Mouse (Mus musculus): Measurements from ENCODE around the gene Bcr.
A peak's percentile ranks its signal among the peaks of the same experiment; 100 is the strongest.

Gene Bcr

DNA sequence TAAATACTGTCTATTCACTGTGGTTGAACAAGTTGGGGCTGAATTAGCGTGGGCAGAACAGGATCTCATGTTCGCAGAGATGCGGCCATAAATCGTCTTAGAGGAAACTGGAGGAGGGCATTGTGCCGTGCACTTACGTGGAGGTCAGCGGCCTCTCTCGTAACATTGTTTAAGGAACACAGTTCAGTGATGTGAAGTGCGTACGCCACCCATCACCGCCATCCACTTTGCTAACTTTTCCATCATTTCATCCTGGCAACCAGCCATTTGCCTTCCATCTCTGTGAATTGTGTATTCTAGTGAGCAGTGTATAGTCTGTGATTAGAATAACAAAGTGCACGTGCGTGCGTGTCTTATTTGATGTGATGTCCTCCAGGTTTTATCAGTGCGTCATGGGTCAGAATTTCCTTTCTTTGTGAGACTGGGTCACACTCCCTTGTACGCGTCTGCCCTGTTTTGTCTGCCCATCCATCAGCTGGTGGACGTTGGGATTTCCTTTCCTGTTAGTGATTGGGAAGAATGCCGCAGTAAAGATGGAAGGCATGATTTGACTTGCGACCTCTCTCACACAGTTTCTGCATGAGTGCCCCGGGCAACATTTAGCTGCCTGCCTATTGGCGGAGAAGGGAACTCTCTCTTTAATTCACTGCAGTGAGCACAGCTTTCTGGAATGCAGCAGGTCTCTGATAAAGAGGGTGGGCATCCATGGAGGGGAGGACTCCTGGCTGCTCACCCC is 33.0 kb downstream of the Bcr start:
- no peak for DNase-seq (ENCODE audit: low read depth, low spot score)

DNA sequence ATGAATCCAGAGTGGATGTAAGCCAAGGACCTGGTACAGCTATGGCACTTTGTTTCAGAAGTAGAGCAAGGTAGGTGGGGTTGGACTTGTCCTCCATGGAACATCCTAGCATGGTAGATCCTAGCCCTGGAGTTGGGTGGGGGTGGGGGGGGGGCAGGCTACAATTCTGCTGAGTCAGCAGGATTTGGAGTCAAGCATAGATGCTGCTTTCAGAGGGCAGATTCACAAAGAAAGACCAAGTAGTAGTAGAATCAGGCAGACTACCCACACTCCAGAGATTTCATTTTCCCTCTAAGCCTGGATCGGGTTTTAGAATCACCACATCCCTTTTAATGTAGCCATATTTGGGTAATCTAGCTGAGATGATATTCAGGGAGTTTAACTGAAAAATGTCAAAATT is 33.9 kb downstream of the Bcr start:
- DNase-seq (ENCODE audit: low read depth, low spot score) = no peak

DNA sequence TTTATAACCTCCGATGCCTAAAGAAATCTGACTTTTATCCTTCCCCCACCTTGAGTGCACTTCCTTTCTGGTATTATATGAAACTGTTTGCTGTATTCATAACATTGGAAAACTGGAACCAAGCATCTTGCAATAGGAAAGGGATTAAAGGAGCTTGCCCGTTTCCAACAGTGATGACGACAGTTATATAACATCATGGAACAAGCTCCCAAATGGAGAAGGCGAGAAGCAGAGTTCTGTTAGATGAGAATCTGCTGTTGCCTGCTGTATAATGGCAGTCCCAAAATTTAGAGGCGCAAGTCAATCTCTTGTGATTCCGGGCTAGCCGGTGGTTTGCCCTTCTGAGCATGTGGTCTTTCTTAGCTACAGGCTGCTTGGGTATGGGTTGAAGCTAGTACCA is 34.8 kb downstream of the Bcr start:
- no peak for DNase-seq (ENCODE audit: low read depth, low spot score)

DNA sequence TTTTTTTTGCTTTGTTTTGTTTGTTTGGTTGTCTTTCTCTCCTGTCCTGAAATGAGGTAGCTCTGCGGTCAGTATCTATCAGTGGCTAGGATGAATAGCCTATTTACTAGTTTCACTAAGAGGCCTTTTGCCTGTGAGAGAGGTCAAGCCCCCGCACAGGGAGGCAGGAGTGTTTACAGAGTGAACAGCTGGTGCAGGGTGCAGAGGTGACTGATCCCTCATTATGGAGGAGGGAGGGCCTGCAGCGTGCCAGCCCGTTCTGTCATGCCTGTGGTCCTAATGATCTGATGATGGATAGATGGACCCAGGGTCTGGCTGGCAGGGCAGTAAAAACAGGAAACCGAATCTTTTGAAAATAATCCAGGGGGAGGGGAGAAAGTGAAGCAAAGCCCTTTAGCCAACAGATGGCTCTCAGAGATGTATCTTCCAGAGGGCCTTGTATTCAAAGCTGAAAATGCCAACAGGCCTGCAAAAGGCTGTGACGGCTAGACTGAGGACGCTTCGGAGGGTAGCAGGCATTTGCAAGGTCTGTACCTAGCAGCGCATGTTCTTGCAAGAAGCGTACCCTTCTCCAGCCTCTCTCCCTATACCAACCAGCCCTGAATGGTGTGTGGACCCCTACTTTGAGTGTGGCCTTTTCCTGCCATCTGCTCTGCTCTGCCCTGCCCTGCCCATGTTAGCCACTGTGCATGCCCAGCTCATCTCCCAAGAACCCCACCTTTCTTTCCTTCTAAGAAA is 38.2 kb downstream of the Bcr start:
- no peak for DNase-seq (ENCODE audit: low read depth, low spot score)

DNA sequence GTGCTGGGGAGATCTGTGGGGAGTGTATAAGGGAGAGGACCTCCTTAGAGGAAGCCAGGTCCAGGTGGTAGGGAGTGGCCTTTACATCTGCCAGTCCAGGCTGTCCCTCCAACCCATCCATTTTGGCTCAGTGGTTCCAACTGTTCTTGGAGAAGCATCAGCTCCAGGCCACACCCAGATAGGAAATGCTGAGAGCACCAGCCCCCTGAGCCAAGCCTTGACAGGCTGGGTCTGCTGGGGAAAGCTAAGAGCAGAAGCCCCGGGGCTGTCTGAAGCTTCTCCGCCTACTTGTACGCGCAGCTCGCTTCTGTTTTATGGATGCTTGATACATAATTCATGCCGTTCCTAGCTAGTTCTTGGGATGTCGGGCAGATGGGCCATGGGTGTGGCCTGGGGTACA is 39.9 kb downstream of the Bcr start:
- no peak for DNase-seq (ENCODE audit: low read depth, low spot score)

DNA sequence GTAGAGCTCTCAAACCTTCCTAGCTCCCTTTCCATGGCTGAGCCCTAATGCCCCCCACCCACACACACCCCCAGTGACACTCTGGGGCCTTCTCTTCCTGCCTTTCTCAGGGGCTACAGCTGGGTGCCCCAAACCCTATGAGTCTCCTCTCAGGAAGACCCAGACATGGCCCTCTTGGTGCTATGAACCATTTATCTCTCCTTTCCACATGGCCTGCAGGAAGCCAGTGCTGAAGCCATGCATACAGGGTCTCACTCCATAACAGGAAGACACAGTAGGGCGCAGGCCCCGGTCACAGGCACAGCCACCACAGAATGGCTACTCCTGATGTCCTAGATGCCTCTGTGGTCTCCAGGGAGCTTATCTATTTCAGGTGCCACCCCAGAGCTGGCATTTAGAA is 43.1 kb downstream of the Bcr start:
- DNase-seq (ENCODE audit: low read depth, low spot score) = no peak

DNA sequence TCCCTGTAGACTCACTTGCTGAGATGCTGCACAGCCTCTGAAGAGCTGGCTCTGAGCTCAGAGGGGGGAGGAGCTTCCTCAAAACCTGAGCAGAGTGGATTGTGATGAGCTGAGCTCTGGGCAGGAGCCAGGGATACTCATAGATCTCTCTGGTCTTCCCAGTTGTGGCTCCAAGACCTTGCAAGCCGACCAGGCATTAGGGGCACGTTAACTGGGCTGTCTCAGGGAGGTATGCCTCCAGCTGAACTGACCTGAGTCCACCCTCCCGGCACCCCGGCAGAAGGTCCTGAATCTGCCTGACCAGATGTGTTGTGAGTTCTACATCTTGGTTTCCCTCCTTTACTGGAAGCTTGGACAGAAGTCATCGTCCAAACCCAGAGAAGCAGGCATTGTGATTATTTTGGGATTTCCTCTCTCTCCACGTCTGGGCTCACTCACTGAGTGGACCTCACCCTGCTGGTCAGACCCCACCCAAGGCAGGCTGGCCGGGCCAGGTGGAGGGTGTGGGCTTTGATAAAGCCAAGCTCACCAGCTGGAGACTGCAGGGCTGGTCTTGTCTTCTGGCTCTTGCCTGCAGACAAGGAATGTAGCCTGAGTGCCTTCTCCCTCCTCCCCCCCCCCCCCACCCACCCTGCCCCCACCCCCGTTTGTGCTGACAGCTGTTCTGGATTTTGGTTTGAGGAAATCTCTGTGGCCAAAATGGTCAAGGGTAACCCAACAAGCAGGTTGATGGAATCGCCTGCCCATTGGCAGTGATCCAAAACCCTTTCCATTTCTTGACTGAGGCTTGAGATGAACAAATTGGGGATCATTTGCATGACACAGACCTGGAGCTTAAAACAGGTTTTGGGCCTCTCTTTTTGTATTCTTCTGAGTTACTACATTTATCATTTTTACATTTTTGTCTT is 44.1 kb downstream of the Bcr start:
- no peak for DNase-seq (ENCODE audit: low read depth, low spot score)

DNA sequence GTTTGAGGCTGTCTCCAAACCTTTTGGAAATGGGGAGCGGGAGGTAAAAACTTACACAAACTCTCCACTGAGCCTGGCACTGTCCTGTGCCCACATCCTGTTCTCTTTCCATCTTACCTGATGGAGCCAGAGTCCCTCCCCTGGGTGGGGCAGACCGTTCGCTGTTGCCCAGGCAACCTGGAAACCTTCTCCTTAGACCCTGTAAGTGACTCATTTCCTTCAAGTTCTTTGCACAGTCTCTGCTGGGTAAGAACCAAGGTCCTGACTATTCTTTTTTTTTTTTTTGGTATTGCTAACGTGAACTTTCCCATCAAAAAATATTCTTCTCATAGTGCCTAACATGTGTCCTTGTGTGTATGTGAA is 44.7 kb downstream of the Bcr start:
- DNase-seq (ENCODE audit: low read depth, low spot score) = peak; percentile 84

DNA sequence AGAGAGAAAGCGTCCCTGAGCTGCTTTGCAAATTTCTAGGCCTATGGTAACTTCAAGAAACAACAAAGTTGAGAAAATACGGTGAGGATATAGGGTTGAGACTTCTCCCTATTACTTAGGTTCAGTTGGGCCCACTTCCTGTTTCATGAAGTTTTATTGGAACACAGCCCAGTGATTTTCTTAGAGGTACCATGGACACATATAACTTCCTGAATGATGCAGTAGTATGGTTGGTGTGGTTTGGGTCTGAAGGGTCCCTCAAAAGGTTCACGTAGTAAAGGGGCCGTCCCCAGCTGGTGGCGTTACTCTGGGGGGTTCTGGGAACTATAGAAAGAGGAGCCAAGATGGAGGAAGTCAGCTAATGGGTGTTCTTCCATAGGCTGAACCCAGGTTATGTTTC is 45.3 kb downstream of the Bcr start:
- DNase-seq (ENCODE audit: low read depth, low spot score) = peak; percentile 13

DNA sequence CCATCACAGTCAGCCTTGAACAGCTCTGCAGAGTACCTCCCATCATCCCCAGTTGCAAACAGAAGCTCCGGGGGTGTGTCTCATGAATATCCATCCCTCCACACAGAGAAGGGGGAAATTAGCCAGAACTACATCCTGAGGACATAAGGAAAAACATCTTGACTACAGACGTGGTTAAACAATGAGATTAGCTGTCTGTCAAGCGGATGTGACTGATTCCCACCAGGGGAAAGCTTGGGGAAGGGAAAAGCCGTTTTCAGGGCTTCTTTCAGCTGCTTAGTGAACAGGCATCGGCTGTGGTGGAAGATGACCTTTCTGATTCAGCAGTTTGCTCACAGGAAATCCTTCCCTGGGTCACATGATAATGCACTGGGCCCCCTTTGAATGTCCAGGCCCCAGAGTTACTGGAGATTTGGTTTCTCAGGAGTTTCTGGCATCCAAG is 46.6 kb downstream of the Bcr start:
- no peak for DNase-seq (ENCODE audit: low read depth, low spot score)

DNA sequence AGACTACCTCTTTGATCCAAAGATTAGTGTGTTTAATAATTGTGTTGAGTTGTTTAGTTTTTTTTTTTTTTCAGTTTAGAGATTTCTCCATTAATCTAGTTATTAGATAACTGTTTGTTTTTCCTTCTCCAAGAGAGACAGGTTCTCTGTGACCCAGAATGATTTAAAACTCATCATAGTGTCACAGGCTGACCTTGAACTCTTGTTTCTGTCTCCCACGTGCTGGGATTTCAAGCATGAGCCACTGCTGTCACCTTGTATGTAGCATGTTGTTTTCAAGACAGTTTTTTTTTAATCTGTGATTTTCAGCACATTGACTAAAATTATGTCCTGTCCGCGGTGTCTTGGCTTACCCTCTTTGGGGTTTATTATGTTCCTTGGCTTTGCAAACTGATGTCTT is 47.7 kb downstream of the Bcr start:
- no peak for DNase-seq (ENCODE audit: low read depth, low spot score)

DNA sequence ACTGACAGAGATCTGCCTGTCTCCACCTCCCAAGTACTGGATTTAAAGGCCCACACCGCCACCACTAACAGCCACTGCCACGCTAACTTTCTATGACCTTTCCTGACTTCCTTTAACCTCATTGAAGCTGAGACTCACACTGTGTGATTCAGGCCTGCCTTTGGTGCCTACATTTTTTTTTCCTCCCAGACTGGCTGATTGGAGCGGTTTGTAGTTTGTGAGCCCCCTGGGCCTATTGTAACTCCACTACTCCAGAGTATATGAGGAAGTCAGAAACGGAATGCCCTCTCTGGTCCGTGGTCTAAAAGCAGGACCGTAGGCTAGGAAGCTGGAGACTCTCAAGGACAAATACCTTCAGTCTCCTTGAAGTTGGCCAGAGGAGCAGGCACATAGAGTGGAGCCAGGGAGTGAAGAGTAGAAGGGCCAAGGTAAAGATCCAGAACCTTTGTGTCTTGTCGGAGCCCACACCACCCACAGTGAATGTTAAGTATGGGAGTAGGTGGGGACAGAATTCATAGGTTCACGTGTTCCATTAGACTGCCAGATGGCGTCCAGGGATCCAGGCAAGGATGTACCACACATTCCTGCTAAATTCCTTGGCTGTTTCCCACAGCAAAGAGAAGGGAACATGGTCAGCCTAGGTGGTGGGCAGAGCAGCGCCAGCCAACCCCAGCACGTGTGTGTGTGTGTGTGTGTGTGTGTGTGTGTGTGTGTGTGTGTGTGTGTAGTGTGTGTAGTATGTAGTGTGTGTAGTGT is 51.2 kb downstream of the Bcr start:
- DNase-seq (ENCODE audit: low read depth, low spot score) = no peak

DNA sequence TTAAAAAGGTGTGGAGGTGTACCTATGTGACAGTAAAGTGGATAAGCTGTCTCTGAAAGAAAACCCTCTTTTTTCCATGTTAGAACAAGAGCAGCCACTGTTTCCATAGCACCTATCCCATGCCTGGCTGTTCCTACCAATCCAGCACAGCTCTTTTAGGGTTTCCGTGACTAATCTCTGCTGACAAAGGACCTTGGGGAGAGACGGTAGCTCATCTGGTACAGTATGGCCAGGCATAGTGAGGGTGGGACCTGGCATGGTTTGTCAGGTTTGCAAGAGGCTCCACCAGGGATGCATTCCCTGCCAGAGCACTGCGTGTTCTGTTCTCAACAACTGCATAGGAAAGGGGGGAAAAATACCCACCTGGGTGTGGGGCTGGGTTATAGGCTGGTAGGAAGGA is 52.0 kb downstream of the Bcr start:
- no peak for DNase-seq (ENCODE audit: low read depth, low spot score)

DNA sequence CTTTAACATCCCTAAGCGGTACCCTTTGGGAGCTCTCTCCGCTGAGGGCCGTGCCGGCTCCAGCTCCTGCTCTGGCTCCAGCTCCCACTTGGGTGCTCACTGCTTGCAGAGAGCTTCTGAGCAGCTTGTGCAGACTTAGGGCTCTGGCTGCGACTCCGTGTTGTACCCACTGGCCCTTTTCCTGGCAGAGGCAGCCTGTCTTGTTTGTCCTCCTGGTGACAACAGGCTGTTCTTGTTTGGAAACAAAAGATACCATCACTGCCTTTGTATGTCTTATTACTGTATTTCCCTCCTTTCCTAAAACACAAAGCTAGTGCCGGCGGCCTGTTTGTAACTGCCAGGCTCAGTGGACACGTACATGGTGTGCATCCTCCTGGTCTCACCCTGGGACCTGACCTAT is 53.2 kb downstream of the Bcr start:
- DNase-seq (ENCODE audit: low read depth, low spot score) = no peak

DNA sequence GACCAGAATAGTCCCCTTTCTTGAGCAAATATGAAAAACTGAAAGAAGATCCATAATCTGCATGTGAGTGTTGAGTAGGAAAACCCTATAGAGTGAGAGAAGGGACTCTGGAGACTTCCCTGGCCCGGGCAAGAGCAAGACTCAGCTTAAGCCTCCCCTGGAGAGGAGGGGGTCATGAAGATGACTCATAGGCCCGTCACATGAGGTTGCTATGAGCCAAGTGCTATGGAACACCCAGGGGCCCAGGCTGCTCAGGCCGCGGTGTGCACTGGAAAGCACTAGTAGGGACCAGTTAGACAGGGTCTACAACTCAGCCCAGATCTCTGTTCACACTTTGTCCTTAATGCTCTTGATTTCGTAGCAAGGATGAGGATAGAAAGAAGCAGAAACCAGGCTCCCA is 54.8 kb downstream of the Bcr start:
- no peak for DNase-seq (ENCODE audit: low read depth, low spot score)

DNA sequence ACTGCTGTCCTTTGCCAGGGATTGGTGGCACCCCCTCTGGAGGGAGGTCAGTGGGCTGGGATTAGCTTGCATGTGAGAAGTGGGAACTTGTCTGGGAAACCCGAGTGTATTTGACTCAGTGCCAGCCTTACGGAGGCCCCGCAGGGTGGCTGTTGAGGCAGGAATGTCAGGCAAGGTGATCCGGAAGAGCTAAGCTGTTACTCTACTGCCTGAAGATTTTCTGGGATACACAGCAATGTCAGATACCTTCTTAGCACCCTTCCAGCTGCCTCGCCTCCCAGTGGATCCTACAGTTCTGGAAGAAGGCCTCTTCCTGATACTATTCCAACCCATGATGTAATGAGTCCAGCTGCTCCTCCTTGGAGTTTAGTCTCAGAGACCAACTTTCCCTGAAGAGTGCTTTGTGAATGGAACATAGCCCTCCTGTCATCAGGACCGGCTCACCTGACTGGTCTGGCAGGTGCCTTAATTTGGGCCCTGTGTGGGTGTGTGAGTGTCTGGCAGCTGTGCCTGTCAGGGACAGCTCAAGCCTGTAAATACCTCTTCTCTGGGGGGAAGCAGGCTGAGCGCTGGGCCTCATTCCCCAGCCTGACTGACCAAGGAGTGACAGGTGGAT is 56.6 kb downstream of the Bcr start:
- no peak for DNase-seq (ENCODE audit: low read depth, low spot score)

DNA sequence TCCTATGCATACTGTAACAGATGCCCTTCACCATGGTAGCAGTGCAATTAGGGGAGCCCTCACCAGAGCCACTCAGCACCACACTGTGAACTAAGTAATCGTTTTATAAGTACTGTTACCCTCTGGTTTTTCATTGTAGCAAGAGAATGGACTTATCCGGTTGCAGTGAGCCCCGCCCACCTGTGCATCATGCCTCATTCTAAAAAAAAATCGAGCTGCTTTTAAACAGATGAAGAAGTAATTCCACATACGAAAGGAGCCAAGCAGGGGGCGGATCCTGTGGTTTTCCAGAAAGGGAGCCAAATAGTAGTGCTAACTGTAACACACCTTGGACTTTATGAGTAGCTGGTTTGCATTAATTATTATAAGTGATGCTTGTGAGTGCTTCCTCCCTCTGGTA is 58.1 kb downstream of the Bcr start:
- no peak for DNase-seq (ENCODE audit: low read depth, low spot score)

DNA sequence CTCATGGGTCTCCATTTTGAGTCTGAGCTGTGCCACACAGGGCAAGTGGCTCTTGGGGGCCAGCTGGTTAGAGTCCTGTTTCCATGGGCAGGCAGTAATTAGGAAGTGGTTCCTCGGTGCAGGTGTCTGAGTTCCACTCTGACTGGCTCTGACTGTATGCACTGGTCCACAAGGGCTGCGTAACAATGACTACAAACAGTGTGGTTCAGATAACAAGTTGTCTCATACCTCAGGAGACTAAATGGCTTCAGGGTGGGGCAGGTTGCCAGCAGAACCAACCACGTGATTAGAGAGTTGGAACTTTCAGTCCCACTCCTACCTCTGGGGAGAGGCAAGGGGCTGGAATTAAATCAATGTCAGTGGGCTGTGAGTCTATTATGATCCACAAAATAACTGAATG is 59.0 kb downstream of the Bcr start:
- DNase-seq (ENCODE audit: low read depth, low spot score) = no peak

DNA sequence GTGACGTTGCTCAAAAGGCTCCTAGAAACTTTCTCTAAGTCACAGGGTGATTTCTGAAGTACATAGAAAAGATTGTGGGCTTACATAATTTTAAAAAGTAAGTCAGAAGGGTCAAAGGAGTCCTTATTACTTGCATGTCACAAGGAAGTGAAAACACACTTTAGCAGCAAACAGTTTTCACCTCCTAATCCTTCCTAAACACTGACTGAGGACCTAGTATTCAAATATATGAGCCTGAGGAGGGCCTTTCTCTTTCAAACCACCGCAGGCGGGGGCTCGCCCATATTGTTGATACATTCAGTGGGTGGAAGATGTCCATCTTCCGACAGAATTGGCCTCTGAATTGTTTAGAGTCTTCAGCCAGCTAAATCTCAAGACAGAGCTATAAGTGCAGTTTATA is 59.8 kb downstream of the Bcr start:
- DNase-seq (ENCODE audit: low read depth, low spot score) = no peak

DNA sequence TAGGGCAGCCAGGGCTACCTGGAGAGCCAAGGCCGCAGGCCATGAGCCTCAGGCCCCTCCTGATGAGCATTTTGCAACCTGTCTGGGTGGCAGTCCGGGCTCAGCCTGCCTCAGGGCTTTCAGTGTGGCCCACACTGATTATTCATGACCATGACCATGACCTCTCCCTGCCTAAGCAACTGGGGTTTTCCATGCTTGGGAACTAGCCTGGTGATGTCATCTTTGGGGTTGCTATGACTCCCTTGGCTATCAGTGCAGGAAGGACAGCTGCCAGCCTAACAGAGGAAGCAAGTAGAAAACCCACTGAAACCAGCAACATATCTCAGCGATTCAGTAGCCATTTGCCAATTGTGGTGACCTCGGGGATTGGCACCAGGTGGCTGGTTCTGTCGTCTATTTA is 60.6 kb downstream of the Bcr start:
- no peak for DNase-seq (ENCODE audit: low read depth, low spot score)

DNA sequence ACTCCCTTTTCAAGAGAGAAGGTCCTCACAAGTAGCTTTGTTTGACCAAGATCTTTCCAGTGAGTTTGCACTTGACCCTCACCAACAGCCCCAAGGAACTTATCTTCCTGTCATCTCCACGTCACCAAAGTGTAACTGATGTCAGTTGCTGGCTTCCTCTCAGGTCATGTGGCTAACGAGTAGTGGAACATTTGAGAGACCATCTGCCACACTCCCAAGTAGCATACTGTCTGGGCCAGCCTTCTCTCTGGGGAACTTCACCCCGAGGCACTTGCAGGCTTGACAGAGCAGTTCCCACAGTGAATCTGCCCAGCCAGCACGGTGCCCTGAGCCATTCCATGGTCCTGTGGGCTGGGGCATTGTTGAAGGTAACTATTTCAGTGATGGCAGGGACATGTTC is 65.2 kb downstream of the Bcr start:
- DNase-seq (ENCODE audit: low read depth, low spot score) = peak; percentile 33

All from CD4-positive helper T cell, adult 2 months (primary cell).